Mouse (Mus musculus) CD8-positive naive resting alpha-beta T cell, adult 2 months (primary cell): Measurements from ENCODE around the gene Ush2a.
A peak's percentile ranks its signal among the peaks of the same experiment; 100 is the strongest.

ENCODE experiments used
- DNase-seq, 2 experiments: peaks; one replicate each; pipeline ENCODE4 v3.0.0; 2022; ENCODE audit warnings: low read depth in 2 of 2, low spot score in 2 of 2

The Ush2a gene

DNA sequence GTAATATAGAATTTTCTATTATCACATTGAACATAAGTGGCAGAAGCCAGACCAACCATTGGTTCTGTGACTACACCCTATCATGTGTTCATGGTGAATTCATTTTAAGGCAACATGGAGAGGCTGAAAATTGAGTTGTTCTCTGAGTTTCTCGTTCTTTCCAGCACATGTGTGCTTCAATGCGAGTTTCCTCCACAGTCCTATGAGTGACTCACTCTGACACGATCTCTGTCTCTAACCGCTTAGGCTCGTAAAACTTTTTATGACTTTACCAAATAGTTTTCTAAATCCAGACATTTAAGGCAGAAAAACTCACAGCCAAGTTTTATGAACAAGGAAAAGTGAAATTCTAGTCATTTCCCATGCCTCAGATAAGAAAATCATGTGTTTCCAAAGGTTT is 597.9 kb downstream of the Ush2a start:
- DNase-seq, result no peak

DNA sequence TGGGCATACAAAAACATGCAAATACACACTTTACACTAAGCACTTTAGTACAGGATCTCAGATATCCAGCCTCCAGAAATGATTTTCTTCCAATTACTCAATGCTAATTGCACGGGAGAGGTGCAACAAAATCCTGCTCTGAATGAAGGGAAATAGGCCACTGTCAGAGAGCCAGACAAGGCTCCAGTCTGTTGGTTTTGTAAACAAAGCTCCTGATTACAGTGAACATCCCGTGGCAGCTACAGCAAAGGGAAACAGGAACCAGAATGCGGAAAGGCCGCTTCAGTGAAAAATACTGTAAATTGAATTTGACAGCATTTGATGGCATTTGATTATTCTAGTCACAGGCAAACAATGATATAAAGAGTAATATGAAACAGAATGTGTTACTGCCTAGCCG is 604.1 kb downstream of the Ush2a start:
- DNase-seq, result no peak

DNA sequence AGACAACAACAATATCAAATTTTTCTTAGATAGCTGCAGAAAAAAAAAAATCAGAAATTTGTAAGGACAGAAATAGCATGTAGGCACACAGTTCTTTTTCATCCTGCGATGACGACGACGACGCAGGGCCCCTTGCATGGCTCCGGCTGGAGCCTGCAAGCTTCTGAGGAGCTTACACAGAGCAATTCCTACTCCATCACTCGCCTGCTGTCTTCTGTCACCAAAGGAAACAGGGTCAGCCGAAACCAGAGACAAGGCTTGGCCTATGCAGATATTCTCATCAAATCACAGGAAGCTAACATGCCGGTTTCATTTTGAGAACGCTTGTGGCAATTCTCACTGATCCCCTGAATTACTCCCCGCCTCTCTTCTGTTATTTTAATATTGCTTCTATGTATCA is 604.7 kb downstream of the Ush2a start:
- no peak for DNase-seq

DNA sequence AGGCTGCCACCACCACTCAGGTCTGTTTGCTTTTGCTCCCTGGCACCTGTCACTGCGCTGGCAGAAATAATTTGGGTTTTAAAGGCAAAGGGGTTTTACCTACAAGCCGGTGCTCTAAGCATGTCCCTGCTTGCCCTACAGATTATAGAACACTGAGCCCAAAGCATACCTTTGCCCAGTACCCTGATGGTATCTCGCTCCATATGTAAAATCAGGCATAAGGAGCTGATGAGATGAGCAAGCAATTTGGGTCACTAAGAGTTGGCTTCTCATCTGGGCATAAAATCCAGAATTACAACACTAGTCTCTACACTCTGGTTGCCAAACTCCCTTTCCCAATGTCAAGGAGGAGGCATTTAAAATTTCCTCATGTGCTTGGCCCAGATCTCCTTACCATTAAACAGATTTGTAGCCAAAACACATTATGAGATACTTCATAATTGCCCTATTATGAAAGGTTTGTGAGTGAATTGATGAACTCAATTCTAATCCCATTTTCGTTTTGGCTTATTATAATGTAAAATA is 616.8 kb downstream of the Ush2a start:
- no peak for DNase-seq

DNA sequence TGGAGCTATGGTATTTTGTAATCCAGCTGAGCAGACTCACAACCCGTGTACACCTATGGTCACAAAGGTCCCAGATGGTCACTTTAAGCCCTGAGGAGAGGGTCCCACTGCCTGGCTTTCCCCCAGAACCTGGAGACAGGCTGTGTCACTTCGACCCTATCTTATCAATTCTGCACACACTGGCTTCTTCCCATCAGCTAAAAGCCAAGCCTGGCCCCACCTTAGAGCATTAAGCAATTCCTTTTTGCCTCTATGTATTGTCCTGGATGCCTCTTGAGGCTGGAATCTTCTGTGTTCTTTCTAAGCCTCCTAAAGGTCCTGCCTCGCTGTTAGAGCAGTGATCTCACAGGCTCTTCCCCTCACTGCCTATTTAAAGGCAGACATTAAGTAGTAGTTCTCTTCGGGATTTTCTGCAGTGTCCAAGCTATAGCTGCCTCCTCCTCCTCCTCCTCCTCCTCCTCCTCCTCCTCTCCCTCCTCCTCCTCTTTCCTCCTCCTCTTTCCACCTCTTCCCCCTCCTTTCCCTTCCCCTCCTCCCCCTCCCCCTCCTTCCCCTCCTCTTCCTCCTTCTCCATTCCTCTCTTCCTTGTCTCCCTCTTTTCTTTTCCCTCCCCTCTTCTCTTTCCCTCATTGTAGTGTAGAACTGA is 635.2 kb downstream of the Ush2a start:
- no peak for DNase-seq

DNA sequence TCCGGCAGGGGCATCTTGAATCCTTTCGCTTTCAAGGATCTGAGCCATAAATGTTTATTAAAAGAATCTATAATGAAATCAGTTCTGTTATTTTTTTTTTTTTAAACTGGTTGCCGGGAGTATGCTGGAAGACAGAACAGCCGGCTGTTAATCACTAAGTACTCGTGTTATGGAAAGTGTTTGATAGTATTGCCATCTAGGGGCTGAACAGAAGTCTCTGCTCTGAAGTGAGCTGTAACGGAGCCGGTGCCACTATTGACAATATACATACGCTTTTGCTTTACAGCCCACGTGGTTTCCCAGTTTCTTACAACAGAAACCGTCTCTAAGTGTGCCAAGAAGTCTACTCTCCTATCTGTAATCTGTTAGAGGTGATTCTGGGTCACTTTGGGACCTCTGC is 642.3 kb downstream of the Ush2a start:
- DNase-seq, result no peak

DNA sequence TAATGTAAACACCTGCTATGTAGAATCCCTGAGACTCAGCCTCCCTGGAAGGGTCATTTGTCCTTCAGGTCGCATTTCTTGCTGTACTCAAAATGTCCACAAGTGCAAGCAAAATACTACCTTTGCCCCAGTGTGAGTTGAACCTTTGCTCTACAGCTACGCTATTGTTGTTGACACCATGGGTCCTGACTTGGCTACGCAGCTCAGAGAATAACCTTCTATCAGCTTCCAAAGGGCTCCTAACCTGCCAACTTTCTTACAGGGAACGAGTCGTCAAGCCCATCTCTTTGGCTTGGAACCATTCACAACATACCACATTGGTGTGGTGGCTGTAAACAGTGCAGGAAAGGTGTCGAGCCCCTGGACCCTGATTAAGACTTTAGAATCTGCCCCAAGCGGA is 644.4 kb downstream of the Ush2a start:
- DNase-seq, result no peak

DNA sequence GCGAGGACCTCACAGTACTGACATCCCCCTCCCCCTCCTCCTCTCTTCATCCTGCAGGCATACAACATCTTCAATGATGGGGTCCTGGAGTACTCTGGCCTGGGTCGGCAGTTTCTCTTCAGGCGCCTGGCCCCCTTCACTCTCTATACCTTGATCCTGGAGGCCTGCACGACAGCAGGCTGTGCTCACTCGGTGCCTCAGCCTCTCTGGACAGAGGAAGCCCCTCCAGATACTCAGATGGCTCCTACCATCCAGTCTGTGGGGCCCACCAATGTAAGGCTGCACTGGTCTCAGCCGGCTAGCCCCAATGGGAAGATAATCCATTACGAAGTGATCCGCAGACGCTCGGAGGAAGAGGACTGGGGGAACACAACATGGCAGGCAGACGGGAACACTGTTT is 648.8 kb downstream of the Ush2a start:
- no peak for DNase-seq

DNA sequence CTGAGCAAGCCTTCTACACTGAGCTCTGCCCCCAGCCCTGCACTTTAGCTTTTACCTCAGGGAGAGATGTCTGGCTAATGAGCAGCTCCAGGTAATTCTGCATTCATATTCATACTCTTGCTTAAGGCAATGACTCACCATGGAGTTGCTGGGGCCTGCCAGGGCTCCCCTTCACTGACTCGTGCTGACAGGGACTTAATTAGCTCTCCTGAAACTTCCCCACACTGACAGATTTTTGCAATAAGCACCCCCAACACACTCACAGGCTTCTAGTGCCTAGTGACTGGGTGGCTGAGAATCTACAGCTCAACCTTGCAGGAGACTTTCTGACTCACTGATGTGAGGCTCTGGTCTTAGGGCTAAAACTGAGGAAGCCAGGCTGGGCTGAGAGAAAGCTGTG is 658.1 kb downstream of the Ush2a start:
- DNase-seq, result no peak

DNA sequence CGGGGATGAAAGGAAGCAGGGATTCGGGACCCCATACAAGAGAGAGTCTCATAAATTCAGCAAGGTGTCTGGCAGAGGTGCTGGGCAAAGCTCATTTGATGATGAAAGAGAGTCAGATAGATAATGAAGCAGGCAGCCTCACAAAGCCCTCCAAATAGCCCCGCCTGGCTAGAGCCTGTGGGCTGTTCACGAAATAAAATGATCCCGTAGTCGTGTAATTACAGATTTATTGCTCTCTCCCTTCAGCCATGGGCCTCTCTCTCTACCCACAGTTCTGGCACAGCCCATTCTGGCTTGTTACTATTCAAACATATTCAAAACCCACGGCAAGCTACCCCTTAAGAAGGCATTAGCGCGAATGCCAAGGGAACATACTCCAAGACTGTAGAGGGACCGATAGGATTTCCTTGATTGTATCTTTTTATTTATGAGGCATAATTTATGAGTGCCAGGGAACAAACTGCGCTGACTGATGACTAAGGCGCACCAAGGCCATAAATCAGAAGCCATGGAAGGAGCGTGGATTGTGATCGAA is 675.5 kb downstream of the Ush2a start:
- no peak for DNase-seq

DNA sequence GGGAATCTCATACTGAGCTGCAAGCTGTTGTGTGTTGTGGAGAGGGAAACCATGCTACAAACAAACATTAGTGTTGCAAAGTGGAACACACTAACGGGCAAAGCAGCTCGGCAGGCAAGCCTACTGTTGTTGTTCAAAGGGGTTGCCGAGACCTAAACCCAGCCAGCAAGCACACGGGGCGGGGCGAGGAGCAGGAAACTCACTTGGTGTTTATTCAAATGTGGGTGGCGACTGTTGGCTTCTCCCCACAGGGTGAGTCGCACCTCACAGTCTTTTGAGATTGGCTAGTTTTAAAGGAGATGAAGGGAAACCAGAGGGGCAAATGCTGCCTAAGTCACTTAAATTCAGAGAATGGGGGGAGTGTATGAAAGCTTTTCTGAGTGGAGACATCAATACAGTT is 683.5 kb downstream of the Ush2a start:
- DNase-seq, result no peak

DNA sequence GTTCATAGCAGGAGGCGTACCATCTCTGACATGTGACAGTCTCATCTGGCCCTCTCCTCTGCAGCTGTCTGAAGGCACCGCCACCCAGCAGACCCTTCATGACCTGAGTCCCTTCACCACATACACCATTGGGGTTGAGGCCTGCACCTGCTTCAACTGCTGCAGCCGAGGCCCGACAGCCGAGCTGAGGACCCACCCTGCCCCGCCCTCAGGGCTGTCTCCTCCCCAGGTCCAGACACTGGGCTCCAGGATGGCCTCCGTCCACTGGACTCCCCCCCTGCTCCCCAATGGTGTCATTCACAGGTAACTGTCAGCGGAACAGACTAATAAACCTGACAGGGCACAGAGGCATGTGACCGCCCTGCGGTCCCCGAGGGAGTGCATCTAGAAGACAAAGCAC is 685.0 kb downstream of the Ush2a start:
- no peak for DNase-seq

DNA sequence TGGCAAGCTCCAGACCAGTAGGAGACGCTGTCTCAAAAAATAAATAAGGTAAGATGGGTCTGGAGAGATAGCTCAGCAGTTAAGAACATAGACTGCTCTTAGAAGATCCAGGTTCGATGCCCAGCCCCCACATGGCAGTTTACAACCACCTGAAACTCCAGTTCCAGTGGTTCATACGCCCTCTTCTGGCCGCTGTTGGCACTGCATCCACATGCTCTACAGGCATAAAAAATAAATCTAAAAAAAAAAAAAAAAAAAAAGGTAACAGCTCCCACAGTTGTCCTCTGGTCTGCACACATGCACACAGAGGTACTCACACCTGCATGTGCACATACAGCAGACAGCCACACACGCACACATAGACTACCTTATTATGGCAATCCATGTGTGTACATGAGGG is 686.0 kb downstream of the Ush2a start:
- peak in 1 of 2 experiments; percentile 3 for DNase-seq

DNA sequence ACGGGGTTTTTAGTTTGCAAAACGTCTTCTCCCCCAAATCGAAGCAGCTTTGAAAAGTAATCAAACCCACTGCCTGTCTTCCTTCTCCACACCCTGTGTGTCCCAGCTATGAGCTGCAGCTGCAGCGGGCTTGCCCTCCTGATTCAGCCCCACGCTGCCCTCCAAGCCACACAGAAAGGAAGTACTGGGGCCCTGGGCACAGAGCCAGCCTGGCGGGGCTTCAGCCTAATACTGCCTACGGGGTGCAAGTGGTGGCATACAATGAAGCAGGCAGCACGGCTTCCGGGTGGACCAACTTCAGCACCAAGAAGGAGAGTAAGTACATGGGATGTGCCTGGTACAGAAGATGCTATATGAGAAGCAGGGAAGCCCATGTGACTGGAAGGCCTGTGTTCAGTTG is 686.5 kb downstream of the Ush2a start:
- no peak for DNase-seq

DNA sequence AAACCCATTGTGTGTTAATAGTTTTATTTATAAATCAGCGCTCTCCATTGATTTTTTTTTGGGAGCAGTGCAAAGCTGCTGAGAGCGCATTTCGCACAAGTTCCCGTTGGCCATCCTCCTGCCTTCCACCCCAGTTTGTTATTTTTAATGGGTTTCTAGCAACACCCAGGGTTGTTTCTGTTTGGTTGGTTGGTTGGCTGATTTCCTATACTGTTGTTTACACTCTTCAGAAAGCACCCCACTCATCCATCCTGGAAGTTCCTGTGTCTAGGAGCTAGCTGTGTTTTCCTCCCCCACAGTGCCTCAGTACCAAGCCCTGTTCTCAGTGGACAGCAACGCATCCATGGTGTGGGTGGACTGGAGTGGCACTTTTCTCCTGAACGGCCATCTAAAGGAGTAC is 689.3 kb downstream of the Ush2a start:
- no peak for DNase-seq

DNA sequence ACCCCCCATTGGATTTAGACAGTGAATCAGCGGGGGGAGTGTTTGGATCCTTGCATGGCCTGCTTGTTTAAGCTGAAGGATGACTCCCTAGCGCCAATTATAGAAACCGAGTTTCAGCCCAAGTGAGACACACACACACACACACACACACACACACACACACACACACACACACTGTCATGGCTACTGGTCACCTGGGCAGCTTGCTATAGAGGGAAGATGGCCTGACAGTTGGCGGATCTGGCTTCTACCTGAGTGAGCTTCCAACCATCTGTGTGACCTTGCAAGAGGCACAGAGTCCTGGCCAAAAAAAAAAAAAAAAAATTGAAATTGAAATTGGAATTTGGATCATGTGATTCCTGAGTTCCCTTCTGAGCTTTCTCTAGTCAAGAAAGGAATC is 690.7 kb downstream of the Ush2a start:
- DNase-seq, result no peak

DNA sequence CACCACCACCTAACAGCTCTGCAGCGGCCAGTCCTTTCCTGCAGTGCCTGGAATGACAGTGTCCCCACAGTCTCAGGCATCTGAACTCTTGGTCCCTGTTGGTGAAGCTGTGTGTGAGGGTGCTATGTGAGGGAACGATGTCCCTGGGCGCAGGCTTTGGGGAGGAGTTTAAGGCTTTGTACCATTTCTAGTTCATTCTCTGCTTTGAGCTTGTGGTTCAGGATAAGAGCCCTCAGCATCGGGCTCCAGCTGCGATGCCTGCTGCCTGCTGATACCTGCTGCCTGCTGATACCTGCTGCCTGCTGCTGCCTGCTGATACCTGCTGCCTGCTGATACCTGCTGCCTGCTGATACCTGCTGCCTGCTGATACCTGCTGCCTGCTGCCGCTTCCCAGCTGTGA is 711.3 kb downstream of the Ush2a start:
- no peak for DNase-seq

DNA sequence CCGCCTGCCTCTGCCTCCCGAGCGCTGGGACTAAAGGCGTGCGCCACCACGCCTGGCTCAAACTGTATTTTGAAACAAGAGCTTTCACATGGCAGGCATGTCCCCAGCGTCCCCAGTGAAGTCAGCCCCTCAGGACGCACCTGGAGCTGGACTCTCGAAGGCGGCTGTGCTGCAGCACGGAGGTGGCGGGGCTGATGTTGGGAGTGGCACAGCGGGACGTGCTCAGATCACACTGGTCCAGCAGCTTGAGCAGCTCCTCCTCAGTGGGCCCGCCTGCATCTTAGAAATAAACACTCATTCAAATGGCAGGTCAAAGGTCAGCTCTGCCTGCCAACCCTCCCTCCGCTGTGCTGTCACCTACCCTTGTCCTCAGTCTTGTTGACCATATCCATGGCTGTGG is 712.1 kb downstream of the Ush2a start:
- no peak for DNase-seq

DNA sequence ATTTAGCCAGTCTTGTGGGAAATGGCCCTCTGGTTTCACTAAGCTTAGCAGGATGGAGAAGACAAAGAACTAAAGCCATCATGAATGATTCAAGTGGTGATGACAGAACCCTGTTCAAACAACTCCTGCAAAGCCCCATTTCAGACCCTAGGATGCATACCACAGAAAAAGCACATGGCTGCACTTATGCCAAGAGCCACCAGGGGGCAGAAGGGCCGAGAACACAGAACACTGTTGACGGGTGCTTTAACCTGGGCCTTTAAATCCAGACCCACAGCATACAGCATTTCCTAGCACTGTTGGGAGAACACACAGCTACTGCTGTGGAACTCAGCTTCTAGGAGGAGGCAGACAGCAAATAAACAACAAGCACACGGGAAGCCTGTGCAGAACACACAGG is 718.2 kb downstream of the Ush2a start:
- peak; percentile 35 to 45 for DNase-seq

DNA sequence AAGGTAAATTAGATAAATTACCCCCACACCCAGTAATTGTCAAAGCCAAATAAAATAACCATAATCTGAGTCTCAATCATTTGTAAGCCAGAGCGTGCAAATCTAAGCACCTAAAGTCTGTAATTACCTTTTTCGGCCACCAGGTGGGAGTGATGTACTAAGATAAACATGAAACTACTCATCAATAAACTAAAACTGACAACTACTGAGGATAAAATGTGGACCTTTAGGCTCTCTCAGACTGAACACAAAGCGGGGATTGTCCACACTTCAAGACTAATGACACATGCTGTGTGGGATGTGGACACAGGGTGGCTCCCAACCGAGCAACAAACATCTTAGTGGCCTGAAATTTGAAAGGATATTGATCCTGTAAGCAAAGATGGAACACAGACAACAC is 731.4 kb downstream of the Ush2a start:
- peak in 1 of 2 experiments; percentile 32 for DNase-seq

DNA sequence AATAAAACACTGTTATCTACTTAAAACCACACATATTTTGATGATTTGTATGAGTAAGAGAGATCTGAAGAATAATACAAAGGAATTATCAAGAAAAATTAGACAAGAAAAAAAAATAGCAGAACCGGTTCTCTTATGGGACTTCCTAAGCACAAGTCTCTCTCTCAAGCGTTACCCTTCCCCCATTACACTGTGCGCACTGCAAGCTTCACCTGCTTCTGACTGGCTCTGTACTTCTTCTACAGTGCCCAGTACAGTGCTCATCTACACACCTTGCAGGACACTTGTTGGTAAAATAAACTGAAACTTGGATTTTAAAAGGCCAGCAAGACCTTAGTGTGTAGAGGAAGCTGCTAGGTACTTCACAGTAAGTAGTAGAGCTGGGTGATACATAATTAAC is 736.1 kb downstream of the Ush2a start:
- no peak for DNase-seq

DNA sequence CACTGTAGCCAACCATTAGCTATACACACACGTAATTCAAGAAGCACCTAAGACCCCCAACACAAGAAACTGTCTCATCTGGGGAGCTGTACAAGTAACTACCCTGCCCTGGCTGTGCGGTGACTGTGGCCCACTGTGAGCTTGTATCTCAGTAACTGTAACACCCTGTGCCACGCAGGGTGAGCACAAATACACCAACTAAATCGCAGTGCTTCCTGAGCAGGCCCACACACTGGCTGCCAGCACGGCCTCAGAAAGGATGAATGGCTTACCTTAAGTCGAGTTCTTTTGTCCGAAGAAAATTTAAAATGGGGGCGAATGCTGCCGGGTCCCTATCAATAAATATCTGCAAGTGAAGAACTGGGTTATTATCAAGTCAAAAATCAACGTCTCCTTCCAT is 738.2 kb downstream of the Ush2a start:
- no peak for DNase-seq

DNA sequence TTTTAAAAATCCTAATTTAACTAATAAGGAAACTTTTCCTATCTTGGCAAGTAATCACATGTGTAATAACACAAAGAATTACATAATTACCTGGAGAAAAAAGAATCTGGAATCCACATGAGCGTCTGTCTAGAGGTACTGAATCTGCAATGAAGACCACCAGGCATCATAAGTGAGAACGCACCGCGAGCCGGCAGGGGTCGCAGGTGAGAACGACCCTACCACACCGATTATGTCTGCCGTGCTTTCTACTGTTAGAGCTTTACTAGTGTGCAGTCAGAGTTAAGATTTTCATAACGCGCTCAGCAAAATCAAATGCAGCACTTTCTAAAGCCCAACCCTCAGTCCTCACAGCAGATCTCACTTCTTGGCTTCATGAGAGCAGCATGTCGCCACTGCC is 740.0 kb downstream of the Ush2a start:
- DNase-seq, result no peak
